Mouse (Mus musculus) bone marrow macrophage, adult 2 months (primary cell): ENCODE data around the gene Ak9. TPM values are rescaled to one million over a fixed set of nuclear protein-coding genes. Genes with fewer than 3 reads are reported as not detected.
"Not testable (repeated sequence)": the region's sequence is repeated elsewhere in the genome, so short reads cannot be mapped to it uniquely, and the experiment has no call there.

Source experiments
- H3K27ac ChIP-seq: 2 replicates; pipeline ENCODE4 v1.5.1; 2012; ENCODE audit warnings: low read depth, low read length; ENCODE audit not compliant: insufficient read depth
- H3K4me1 ChIP-seq: 2 replicates; pipeline ENCODE4 v1.6.1; 2012; ENCODE audit warnings: low read length; ENCODE audit not compliant: control insufficient read depth, insufficient read depth
- H3K4me3 ChIP-seq: 2 replicates; pipeline ENCODE4 v1.5.1; 2012; ENCODE audit warnings: mild to moderate bottlenecking, low read length, moderate library complexity; ENCODE audit not compliant: insufficient read depth
- CTCF ChIP-seq: IDR thresholded peaks from 2 replicates; pipeline ENCODE4 v1.5.1; 2012; ENCODE audit warnings: low read depth, mild to moderate bottlenecking, low read length, moderate library complexity
- POLR2A ChIP-seq: IDR thresholded peaks from 2 replicates; pipeline ENCODE4 v1.6.1; 2012; ENCODE audit warnings: mild to moderate bottlenecking, low read depth, low read length, borderline replicate concordance
- polyA plus RNA-seq: library from polyadenylated mRNA; stranded (reverse); fragments of >200 nt; gene quantifications from 2 replicates; pipeline ENCODE4 v1.2.4, GENCODE M21; 2012; ENCODE audit not compliant: missing spikeins, insufficient read depth, insufficient read length

Gene Ak9
- polyA plus RNA-seq, 1 experiment, result not detected

DNA sequence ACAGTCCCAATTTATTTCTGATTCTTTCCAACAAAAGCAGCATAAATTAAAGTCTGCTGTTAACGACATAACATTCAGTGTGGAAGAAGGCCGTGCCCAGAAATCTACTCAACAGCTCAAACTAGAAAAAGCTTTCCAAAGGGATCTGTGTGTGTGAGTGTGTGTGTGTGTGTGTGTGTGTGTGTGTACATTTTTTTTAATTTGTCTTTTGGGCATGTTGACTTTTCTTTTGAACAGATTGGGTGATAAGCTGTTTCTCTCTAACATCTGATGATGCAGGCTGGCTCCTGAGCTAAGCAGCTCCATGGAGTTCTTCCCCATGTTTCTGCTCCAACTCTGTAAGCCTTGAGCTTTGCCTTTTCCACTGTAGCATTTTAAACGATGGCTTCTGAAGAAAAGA, 12.1 kb downstream of the Ak9 start:
- Histone ChIP-seq H3K27ac (no peak overlapping the region), H3K4me1 (no peaks in the 10 kb centered on the region), H3K4me3 (no peak overlapping the region)
- TF ChIP-seq POLR2A (no peak), CTCF (no peak)

DNA sequence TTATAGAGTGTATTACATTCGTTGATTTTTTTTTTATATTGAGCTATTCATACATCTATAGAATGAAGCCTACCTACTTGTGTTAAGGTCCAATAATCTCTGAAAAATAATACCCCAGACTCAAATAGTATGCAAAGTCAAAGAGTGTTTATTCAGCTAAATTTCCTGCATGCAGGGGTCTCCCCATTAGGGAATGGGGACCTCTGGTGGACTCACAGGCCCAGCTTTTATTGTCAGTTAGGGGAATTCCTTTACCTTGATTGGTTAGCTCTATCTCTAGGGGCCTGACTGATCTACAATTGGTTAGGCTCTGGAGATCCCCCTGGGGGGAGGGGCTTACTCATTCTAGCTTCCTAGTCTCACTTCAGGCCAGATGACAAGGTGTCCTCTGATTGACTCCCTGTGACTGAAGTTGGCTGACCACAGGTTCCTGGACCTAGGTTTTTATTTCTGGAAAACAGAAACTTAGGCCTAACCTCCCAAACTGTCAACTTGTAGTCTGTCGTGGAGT, 28.8 kb downstream of the Ak9 start:
- no peak overlapping the region for H3K27ac ChIP-seq
- H3K4me1 ChIP-seq, result peaks cover 13% of the 10 kb centered on the region
- no peak overlapping the region for H3K4me3 ChIP-seq
- TF ChIP-seq CTCF (no peak), POLR2A (no peak)

DNA sequence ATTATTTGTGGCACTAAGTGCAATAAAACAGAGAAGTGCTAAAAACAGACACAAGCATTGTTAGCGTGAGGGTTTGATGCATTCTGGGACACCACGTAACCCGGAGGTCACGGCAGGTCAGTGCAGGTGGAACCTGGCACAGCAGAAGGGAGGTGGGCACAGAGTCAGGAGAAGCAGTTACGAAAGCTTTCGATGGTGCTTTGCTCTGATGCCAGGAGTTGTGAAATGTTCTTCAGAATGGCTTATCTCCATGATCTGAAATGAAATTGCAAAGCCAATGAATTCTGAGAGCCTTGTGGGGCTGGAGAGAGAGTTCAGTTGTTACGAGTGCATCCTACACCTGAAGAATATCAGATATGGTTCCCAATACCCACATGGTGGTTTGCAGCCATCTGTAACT, 37.6 kb downstream of the Ak9 start:
- no peak overlapping the region for H3K4me3 ChIP-seq
- no peak for TF ChIP-seq POLR2A
- TF ChIP-seq CTCF, result no peak

DNA sequence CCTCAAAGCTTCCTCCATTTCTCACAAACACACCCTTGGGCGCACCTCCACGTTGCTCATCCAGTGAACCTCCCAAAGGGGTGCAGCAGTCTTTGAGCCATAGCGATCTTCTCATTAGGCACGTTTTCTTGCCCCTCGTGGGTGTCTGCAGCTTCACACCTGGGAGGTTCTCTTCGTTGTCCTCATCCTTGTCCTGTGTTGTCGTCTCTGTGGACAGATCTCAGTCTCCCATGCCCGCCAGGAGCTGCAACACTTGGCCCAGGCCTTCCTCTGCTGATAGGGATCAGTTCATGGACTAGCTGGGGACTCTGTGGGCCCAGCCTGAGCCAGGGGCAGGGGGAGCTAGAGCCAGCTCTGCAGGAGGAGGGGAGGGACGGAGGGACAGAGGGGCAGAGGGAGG, 61.3 kb downstream of the Ak9 start:
- TF ChIP-seq CTCF (no peak), POLR2A (no peak)
- no peaks in the 10 kb centered on the region for H3K4me1 ChIP-seq
- no peak overlapping the region for H3K4me3 ChIP-seq
- no peak overlapping the region for H3K27ac ChIP-seq

More for the DNA sequence above, 37.6 kb downstream of the Ak9 start:
- Histone ChIP-seq H3K4me1 (no peaks in the 10 kb centered on the region), H3K27ac (no peak overlapping the region)

DNA sequence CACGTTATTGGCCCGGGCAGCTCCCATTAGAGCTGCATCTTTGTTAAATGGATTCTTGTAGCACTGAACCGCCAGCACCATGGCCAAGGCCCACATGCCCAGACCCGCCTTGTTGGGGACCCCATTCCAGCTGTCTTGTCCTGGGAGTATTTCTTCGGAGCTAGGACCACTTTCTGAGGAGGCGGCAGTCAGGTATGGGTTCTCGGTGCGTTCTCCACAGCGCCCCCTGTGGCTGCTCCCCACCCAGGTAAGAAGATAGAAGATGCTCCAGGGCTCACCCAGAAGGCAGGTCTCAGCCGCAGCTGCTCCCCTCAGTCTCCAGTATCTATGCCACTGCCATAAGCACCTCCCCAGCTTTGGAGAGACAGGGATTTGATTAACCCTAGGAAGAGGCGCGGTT, 76.7 kb downstream of the Ak9 start:
- Histone ChIP-seq H3K4me1 (peaks cover 10% of the 10 kb centered on the region), H3K4me3 (no peak overlapping the region), H3K27ac (no peak overlapping the region)
- TF ChIP-seq CTCF (no peak), POLR2A (no peak)

DNA sequence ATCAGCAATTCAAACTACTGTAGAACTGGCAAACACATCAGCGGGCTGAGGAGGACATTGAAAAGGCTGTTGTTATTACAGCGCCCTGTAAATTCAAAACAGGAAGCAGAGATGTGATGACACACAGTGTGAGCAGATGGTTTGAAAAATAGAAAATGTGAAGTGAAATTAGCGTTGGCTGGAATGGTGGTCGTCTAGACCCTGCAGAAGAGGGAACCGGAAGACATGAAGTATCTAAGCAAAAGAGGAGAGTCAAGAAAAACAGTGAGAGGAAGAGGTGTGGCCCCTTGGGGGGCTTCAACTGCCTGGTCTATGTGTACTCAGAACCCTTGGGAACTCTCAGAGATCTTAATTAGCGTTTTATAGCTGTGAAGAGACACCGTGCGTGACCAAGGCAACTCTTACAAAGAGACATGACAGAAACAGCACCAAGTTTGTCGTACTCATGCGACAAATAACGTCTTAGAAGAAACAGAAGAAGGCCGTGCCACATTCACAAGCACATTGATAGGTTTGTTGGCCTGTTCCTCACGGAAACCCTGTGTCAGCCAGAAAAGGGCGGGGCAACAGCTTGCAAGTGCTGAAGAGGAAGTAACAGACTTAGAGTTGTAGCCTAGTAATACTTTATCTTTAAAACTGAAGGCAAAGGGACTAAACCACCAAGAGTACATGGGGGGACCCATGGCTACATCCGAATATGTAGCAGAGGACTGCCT, 81.9 kb downstream of the Ak9 start:
- Histone ChIP-seq H3K27ac (peak overlapping the region; percentile 93), H3K4me3 (no peak overlapping the region), H3K4me1 (peaks cover 9% of the 10 kb centered on the region)
- TF ChIP-seq POLR2A (no peak), CTCF (no peak)

DNA sequence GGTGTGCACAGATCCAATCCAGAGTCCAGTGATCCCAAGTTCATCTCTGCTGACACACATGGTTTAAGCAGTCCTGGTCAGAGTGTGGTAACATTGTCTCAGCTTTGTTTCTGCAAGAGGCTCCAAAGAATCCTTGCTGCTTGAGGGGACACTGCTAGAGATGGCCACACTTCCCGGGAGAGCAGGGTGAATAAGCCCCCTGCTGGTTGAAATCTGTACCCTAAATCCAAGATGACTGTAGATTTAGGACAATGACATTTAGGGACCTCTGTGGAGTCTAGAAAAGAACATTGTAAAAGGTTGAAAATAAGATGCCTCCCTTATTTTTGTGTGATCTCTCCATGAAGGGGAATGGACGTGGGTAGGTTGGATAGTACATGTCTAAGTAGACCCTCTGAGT, 89.8 kb downstream of the Ak9 start:
- TF ChIP-seq CTCF (peak; percentile 32; the same call in 1 of the 2 replicates), POLR2A (no peak)
- no peak overlapping the region for H3K27ac ChIP-seq
- peaks cover 6% of the 10 kb centered on the region; the same call in 1 of the 2 replicates for H3K4me1 ChIP-seq
- H3K4me3 ChIP-seq, result no peak overlapping the region

DNA sequence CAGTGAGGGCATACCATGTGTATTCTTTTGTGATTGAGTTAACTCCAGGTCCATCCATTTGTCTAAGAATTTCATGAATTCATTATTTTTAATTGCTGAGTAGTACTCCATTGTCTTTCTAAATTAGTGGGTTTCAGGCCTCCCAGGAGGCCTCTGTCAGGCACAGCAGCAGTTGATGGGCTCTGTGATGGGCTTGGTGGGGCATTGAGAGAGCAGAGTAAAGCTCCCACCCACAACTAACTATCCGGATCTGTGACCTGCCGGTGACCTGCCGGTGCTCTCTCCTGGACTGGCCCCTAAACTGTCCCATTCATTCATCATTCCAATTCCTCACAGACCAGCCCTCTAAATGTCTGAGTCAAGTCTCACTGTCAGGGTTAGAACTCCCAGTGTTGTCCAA, 97.3 kb downstream of the Ak9 start:
- TF ChIP-seq CTCF, result no peak
- TF ChIP-seq POLR2A, result no peak
- Histone ChIP-seq H3K4me1 (no peaks in the 10 kb centered on the region), H3K27ac (no peak overlapping the region)

DNA sequence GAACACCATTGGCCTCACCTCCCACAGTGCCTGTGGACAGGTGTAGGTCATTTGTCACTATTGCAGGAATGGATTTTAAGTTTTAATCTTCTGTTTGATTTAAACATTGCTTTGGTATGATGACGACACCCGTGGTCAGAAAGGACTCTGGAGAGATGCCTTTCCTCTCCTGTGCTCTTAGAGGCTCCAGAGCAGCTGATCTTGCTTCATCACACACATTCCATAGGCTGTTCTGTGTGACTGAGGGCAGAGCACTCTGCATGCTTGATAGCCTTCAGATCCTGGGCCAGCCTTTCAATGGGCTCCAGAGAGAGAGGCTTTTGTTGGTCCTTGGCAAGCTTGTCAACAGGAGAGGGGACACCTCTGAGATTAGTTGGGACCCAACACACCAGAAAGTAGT, 99.6 kb downstream of the Ak9 start:
- Histone ChIP-seq H3K4me3 (no peak overlapping the region), H3K27ac (no peak overlapping the region), H3K4me1 (no peaks in the 10 kb centered on the region)
- TF ChIP-seq POLR2A (no peak), CTCF (no peak)

More for the DNA sequence above, 97.3 kb downstream of the Ak9 start:
- H3K4me3 ChIP-seq, result no peak overlapping the region

DNA sequence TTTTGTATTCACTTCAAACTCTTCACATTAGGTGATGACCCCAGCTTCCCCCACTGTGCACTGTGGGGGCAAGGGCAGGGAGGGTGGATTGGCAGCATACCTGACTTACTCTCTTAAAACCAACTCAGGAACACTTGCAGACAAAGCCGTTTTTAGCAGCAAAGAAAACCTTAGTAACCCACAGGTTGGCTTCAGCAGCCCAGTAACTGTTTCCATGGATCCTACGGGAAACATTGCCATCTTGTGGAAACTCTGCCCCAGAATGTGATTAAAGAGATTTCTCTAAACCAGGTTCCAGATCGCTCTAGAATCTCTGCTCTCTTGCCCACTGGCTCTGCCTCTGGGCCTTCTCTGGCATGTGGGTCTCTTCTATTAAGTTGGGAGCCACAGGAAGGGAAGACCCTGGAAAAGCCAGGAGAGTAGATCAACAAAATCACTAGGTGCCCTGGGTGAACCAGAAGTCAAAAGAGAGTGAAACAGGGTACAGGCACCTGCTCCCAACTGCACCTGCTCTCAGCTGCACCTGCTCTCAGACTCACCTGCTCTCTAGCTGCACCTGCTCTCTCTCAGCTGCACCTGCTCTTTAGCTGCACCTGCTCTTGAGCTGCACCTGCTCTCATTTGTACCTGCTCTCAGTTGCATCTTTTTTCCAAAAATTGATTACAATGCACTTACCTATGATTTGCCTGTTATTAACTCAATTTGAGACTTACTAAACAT, 100.3 kb downstream of the Ak9 start:
- Histone ChIP-seq H3K4me1 (no peaks in the 10 kb centered on the region), H3K4me3 (no peak overlapping the region), H3K27ac (no peak overlapping the region)
- no peak for TF ChIP-seq CTCF
- no peak for TF ChIP-seq POLR2A

DNA sequence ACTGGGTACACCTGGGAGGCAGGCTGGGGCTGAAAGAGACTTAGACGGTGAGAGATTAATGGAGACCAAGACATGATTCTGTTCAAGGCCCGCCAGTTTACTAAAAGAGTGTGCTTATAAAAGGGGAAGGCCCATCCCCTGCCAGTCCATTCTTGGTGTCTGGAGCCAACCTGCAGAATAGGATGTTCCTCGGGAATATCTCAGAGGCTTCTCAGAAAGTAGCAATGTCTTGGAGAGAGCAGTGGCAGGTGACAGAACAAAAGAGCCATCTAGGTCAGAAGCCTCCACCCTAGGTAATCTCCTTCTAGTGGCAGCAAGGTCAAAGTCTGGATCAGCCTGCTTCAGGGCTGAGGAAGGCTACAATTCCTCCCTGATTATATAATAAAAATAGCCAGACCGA, 106.4 kb downstream of the Ak9 start:
- H3K4me1 ChIP-seq, H3K27ac ChIP-seq, H3K4me3 ChIP-seq: not testable (repeated sequence)

DNA sequence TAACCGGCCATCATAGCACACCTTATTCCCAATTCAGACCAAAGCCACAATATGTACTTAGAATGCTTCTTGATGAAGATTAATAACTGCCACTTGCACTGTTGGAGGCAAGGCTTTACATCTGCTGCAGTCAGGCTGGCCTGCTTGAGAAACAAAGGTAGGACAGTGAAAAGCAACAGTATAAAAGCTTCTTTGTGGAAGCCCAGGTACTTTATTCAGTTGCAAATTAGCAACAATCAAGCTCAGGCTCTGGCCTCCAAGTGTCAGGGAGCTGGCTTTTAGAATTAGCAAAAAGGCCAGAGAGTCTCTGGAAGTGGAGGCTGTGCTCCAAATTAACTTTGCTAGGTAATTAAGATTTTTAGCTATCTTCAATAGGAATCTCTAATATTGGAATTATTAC, 107.0 kb downstream of the Ak9 start:
- H3K4me1 ChIP-seq, H3K27ac ChIP-seq, H3K4me3 ChIP-seq: not testable (repeated sequence)

DNA sequence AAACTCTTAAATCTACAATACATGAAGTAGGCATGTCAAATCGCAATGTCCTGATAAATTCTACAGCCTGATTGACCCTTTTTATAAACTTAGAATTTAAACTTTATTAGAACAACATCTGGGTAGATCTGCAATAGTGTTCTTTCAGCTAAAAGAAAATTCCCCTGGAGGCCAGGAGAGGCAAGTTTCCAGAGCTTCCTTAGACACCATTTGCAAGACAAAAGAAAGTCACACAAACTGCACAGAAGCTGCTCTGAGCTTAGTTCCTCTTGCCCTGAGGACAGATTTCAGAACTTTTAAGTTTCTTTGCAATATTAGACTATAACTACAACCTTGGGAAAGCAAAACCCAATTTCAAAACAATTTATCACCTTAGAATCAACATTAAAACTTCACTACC, 109.7 kb downstream of the Ak9 start:
- H3K4me1 ChIP-seq, H3K27ac ChIP-seq, H3K4me3 ChIP-seq: not testable (repeated sequence)

DNA sequence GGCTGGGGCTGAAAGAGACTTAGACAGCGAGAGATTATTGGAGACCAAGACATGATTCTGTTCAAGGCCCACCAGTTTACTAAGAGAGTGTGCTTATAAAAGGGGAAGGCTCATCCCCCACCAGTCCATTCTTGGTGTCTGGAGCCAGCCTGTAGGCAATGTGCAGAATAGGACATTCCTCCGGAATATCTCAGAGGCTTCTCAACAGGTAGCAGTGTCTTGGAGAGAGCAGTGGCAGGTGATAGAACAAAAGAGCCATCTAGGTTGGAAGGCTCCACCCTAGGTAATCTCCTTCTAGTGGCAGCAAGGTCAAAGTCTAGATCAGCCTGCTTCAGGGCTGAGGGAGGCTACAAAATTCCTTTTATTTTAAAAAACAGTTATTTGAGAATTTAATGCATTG, 111.6 kb downstream of the Ak9 start:
- not testable (repeated sequence) for H3K4me1 ChIP-seq, H3K27ac ChIP-seq, H3K4me3 ChIP-seq
